Mouse (Mus musculus): ENCODE results near the gene Zfp322a.

GRCm38 (mm10) chr13:23317305-23317889, 51.6 kb downstream of the Zfp322a start:
- TF ChIP-seq GATA1 (IDR thresholded peaks at IDR 0.05; ENCODE audit: borderline replicate concordance, low read length) (no peak), FLI1 (IDR thresholded peaks at IDR 0.05; ENCODE audit: low read length) (no peak)
